Mouse (Mus musculus) forelimb bud, embryonic 11.5 days (tissue): ENCODE data around the gene Hp1bp3.

Experiments
- DNase-seq: peaks from one replicate; pipeline ENCODE4 v3.0.0-alpha.2; 2012; ENCODE audit warnings: low read depth, low spot score

The Hp1bp3 gene

GRCm38 (mm10) chr4:138216200-138216890, at the start of gene Hp1bp3:
Gene Hp1bp3, plus strand, starts transcription at chr4:138216296.
- DNase-seq = peak; percentile 73

DNA sequence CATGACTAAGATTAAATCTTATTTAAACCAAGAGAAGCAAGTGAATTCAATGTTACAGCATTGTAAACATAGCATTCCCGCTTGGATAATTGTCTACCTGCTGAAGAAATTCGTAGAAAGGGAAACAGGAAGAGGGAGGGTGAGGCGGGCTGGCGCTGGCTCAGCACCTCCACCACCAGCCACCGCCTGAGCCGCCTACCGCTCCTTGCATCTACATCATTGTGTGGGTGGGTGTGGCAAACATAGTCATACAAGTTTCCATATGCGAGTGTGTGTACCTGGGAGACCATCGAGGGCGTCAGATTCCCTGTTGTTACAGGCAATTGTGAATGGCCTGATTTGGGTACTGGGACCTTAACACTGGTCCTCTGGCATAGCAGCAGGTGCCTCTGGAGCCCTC, 49.6 kb upstream of the Hp1bp3 start:
- DNase-seq = no peak

- DNase-seq = no peak
These were observed 47.9 kb upstream of the Hp1bp3 start for GRCm38 (mm10) chr4:138168162-138168561.

GRCm38 (mm10) chr4:138169420-138169819, 46.7 kb upstream of the Hp1bp3 start:
- no peak for DNase-seq

DNA sequence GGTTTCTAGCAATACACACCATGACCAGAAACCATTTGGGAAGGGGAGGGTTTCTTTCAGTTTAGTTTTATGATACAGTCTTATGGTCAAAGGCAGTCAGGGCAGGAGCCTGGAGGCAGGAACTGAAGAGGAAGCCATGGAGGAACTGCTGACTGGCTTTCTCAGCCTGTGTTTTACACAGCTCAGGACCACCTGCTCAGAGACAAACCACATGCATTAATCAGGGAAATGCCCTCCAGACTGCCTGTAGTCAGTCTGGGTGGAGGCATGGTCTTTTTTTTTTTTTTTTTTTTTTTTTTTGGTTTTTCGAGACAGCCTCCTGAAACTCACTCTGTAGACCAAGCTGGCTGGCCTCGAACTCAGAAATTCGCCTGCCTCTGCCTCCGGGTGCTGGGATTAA, 43.4 kb upstream of the Hp1bp3 start:
- DNase-seq = no peak

- DNase-seq = no peak
These were observed 36.7 kb upstream of the Hp1bp3 start for GRCm38 (mm10) chr4:138179391-138179790.

DNA sequence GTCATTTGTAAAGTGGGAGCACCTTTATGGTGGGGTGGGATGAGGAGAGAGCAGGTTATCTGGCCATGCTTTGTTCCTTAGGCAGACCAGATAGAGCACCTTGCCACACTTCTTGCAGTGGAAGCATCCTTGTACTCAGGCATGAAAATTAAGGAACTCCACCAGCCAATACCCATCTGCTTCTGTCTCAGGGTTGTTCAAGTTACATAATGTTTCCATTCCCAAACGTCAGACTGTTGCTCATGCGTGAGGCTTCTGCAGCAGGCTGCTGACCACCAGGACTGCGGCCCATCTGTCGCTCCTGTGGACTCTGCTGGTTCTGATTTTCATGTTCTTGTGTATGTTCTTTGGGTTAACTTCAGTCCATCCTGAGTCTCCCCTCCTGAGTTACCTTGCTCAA, 35.4 kb upstream of the Hp1bp3 start:
- DNase-seq = no peak

DNA sequence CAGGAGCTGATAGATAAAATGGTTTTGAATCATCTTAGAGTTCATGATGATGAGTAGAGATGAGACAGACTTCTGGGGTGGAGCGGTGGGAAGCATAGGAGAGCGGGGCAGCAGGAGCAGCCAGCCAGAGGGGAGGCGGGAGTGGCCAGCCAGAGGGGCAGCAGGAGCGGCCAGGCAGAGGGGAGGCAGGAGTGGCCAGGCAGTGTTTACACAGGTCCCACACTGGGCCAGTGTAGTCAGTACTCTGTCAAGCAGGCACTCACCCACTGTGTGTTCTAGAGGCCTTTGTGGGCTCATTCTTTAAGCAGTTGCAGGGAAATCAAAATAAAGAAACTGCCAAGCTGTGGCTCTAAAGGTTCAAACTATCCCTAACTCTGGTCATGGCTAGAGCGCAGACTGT, 32.0 kb upstream of the Hp1bp3 start:
- DNase-seq = no peak

DNA sequence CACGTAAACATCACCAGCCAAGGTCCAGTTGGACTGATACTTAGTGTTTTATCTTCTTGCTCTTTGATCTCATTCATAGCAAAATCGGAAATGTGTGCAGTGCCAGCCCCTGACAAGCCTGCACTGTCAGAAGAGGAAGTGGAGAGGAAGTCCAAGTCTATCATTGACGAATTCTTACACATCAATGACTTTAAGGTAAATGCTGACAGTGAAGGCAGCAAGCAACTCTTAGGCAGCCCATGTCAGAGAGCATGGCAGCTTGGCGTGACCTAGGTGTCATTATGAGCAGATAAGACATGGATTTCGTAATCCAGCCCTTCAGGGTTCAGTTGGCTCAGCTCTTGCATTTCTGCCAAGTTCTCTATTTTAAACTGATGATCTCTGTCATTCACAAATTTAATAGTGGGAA, 31.5 kb upstream of the Hp1bp3 start:
- DNase-seq = no peak

GRCm38 (mm10) chr4:138185961-138186360, 30.1 kb upstream of the Hp1bp3 start:
- no peak for DNase-seq

DNA sequence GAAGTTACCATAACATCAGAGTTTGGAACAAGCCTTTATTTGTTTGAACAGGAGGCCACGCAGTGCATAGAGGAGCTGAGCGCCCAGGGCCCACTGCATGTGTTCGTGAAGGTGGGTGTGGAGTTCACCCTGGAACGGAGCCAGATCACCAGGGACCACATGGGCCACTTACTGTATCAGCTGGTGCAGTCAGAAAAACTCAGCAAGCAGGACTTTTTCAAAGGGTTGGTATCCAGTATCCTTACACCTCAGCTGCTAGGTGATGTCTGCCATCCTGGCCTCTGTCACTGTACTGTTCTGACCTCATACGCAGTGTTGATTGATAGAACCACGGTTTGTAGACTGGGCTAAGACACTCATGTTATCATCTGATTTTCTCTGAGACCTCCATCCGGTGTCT, 28.1 kb upstream of the Hp1bp3 start:
- DNase-seq = no peak

- no peak for DNase-seq
These were observed 23.5 kb upstream of the Hp1bp3 start for GRCm38 (mm10) chr4:138192561-138192960.

GRCm38 (mm10) chr4:138200769-138201168, 15.3 kb upstream of the Hp1bp3 start:
- no peak for DNase-seq

GRCm38 (mm10) chr4:138201696-138202095, 14.4 kb upstream of the Hp1bp3 start:
- DNase-seq = no peak

DNA sequence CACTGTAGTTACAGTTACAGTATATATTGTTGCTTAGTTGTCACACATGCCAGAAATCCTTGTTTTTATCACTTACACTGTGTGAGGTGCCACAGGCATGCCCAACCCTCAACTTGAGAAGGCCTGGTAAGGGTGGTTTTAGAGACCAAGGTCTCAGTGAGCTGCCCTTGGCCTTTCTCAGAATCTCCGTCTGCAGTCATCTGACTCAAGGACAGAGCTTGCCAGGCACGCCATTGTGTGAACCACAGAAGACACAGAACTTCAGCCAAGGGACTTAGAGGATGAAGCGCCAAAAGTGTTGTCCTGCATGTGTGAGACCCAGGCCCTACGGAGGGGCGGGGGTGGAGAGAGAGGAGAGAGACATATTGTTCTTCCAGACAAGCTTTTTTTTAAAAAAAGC, 6.0 kb upstream of the Hp1bp3 start:
- DNase-seq = no peak

DNA sequence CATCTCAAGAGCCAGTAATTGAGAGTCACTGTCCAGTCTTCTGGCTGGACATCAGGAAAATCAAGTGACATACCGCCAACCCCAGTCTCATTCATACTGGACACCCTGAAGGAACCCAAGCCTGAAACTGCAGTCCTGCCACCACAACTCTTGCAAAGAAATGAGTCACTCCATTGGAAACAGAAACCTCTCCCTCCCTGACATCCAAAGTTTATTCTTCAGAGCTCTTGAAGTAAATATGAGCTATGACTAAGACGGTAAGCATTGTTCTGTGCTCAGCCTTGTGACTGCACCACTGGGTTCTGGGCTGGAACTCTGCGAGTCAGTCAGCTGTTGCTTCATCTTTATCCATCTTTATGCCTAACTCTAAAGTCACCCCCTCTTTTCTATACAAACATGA, 2.2 kb upstream of the Hp1bp3 start:
- DNase-seq = no peak

- no peak for DNase-seq
These were observed 361 bp upstream of the Hp1bp3 start for GRCm38 (mm10) chr4:138215671-138216199.

- DNase-seq = peak; percentile 97
These were observed 846 bp downstream of the Hp1bp3 start for GRCm38 (mm10) chr4:138216891-138217392.

DNA sequence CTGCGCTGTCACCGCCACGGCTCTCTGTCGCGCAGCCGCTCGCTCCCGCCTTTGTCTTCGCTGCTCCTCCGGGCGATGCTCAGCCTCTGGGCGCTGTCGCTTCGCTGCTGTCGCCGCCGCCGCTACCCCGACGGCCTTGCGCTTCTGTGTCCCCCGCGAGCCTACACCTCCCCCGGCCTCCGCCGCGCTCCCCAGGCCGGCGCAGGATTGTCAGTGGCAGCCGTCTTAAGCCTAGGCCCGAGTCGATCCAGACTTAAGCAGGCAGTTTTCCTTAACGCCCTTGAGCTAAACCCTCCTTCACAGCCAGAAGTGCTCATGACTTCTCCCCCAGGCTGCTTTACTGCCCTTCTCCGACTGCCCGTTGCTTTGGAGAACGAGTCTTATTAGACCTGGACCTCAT, 1.3 kb downstream of the Hp1bp3 start:
- no peak for DNase-seq

GRCm38 (mm10) chr4:138217951-138218685, 2.0 kb downstream of the Hp1bp3 start:
- no peak for DNase-seq

DNA sequence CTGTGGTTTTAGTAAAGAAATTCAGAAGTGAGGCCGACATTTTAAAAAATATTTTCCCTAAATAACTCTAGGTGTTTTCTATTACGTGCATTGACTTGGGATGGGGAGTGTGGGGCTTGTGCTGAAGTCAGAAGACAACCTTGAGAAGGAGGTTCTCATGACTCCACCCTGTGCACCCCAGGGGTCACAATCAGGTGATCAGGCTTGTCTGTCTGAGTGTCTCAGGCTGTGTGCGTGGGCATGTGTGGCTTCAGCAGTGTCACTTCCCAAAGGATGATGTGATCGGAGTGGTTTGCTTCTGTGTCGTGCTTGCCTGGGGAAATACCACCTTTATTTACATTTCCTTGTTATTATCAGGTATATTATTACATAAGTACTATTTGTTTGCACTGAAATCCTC, 3.2 kb downstream of the Hp1bp3 start:
- no peak for DNase-seq

DNA sequence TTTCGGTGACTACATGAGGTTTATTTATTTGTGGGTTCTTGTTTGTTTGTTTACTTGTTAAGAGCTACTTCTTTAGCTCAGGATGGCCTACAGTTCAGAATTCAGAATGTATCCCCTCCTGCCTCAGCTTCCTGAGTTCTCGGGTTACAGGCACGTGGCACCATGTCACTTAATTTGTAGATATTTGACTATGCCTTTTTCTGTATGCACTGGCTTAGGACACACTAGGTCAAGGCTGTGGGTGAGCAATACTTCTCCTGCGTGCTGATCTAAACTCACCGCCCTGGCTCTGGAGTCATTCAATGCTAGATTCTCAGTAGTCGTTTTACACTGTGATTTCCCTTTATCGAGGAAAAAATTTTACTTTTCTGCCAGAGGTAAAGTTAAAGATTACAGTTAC, 4.7 kb downstream of the Hp1bp3 start:
- no peak for DNase-seq

DNA sequence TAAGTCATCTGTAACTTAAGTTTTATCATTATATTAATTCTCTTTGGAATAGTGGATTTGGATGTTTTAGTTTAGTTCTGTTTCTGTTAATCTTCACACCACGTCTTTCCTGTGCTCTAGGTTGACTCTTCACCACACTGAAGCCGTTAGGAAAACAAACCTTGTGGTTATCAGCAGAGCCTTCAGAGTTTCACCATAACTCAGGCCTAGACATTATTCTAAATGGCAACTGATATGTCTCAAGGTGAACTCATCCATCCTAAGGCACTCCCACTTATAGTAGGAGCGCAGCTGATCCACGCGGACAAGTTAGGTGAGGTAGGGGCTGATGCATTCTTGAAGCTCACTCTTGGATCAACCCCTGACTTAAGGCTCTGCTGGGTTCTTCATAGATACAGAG, 5.3 kb downstream of the Hp1bp3 start:
- no peak for DNase-seq
